Mouse (Mus musculus) heart, postnatal 36 days (tissue): ENCODE results near the gene E2f4. TPM values are rescaled to one million over a fixed set of nuclear protein-coding genes. Genes with fewer than 3 reads are reported as not detected.
A peak's percentile ranks its signal among the peaks of the same experiment; 100 is the strongest.

Experiments used
- DNase-seq, 2 experiments: peaks; one replicate each; pipeline ENCODE4 v3.0.0; 2021 to 2022
- intact Hi-C: fragments of 180-260 bp; cut with DNase I; formaldehyde crosslinking; loops from one replicate; pipeline ENCODE4 v1.15.1; 2025
- microRNA-seq, 2 experiments: library from miRNA; unstranded; fragments of <30 nt; microRNA quantifications; one replicate each; pipeline ENCODE4 v1.2.0; 2021; ENCODE audit warnings: borderline number of aligned reads in 2 of 2
- total RNA-seq, 2 experiments: library from RNA; stranded (reverse); gene quantifications; 2 replicates each; pipeline ENCODE4 v1.2.3; 2021

The E2f4 gene
- total RNA-seq, 2 experiments from 2014 or later, result 18.9 to 20.0 TPM

DNA sequence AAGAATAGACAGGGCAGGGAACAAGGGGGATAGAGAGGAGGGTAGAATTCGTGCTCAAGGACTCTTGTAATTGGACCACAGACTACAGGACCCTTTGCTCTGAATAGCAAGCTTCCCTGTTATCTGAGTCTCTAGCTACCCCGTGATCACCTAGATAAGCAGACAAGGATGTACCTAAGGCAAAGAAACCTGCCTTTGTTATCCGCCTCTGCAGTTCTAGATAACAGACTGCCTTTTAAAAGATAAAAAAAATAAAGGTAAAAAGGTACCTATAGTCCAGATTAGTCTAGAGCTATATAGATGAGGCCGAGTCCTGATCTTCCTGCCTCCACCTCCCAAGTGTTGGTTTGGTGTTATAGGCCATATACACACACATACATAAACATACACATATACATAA is 45.3 kb downstream of the E2f4 start:
- DNase-seq, result no peak
- intact Hi-C loops, result no loop called here

GRCm38 (mm10) chr8:105343791-105344574 is 46.5 kb downstream of the E2f4 start:
- no peak for DNase-seq
- intact Hi-C loops, result no loop called here

GRCm38 (mm10) chr8:105345061-105345975 is 47.9 kb downstream of the E2f4 start:
- intact Hi-C loops, result no loop called here
- DNase-seq, result peak in 1 of 2 experiments; percentile 32

- intact Hi-C loops, result loop anchor here (2.0 kb wide), 1 partner anchor 20 kb away; the partner anchor contains the start of genes Lrrc29 and Tmem208
- DNase-seq, result peak; percentile 72 to 79
Measured at GRCm38 (mm10) chr8:105346611-105347427, 49.4 kb downstream of the E2f4 start.

- DNase-seq, result peak; percentile 89 to 91
- intact Hi-C loops, result loop anchor here (2.0 kb wide), 1 partner anchor 21 kb away; the partner anchor contains the start of genes Lrrc29 and Tmem208
Measured at GRCm38 (mm10) chr8:105347428-105348221, 50.2 kb downstream of the E2f4 start, which contains the start of gene Fhod1. Gene Fhod1 (minus strand): TSS chr8:105347953.

DNA sequence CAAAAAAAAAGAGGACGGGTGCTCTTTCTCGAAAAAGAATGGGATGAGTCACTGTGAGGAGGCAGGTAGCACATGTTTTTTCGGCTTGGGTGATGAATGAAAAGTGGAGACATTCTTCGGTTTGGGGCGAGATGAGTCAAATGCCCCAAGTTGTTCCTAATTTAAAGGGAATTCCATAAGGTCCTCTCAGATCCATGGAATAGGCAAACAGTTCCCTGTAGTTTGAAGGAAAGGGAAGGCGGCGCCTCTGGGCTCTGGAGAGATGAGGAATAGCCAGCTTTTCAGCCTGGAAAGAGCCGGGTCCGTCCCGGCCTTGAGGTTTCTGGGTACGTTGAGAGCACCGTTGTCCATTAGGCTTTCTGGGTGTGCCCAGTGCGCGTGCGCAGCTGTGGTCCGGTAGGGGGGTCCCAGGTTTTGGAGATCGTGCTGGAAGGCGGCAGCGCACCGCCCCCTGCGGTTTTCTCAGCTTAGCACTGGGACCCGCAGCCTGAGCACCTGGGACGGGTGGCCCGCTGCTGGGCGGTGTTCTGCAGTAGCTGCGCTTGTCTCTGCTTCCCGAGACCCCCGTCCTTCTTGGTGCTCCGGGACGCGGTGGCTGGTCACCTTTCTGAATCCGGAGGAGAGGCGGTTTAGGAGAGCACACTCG is 51.1 kb downstream of the E2f4 start, which contains the start of gene Slc9a5:
Slc9a5 (plus strand) TSS at position 394 of the 646 bp plus-strand sequence.
- intact Hi-C loops, result no loop called here
- peak; percentile 41 to 51 for DNase-seq

- DNase-seq, result no peak
- intact Hi-C loops, result no loop called here
Measured at GRCm38 (mm10) chr8:105349096-105349771, 51.8 kb downstream of the E2f4 start.

DNA sequence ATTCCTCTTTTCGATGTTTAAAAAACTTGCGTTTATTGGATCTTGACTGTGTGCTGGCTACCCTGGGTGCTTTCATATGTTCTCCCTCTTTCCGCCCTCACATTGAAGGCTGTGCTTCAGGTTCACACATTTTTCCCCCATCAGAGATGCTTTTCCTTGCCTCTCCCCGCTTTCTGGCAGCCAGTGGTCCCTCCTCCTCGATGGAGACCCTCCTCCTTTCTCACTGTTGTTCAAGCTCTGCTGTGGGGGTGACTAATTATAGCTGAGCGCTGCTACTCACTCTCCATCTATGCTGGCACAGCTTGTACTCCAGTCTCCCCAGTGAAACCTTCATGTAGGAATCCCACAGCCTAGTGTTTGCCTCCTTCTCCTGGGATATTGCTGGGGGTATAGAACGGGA is 52.7 kb downstream of the E2f4 start:
- intact Hi-C loops, result no loop called here
- no peak for DNase-seq

- DNase-seq, result no peak
- intact Hi-C loops, result no loop called here
Measured at GRCm38 (mm10) chr8:105353583-105354135, 56.2 kb downstream of the E2f4 start.

GRCm38 (mm10) chr8:105354549-105354948 is 57.1 kb downstream of the E2f4 start:
- intact Hi-C loops, result no loop called here
- no peak for DNase-seq

Small RNAs within 50 kb of the gene (microRNA-seq; reads per million reads assigned to microRNA genes)
- gene Gm27320 (0 reads per million in 2 experiments), gene Mir328 (2,001 to 2,628 reads per million in 2 experiments)

Other genes starting within 250 kb of the E2f4 start
- not detected for gene Ces3a, start 249.1 kb upstream of the E2f4 start, total RNA-seq
- gene Ces3b, start 213.9 kb upstream of the E2f4 start, total RNA-seq, result not detected
- not detected for gene Ces4a, start 165.9 kb upstream of the E2f4 start, total RNA-seq
- gene Cbfb, start 127.0 kb upstream of the E2f4 start, total RNA-seq, result 10 to 100 TPM; 21.5 to 24.1 TPM
- 10 to 100 TPM; 19.1 to 20.8 TPM for gene D230025D16Rik, start 72.5 kb upstream of the E2f4 start, total RNA-seq
- gene B3gnt9, start 42.5 kb upstream of the E2f4 start, total RNA-seq, result 1 to 10 TPM; 4.4 to 5.7 TPM
- 1 to 10 TPM; 4.9 to 5.8 TPM for gene Tradd, start 33.1 kb upstream of the E2f4 start, total RNA-seq
- gene Fbxl8, start 33.0 kb upstream of the E2f4 start, total RNA-seq, result 1 to 10 TPM; 2.3 to 3.4 TPM
- 1 to 10 TPM; 1.6 to 2.6 TPM for gene Hsf4, start 27.9 kb upstream of the E2f4 start, total RNA-seq
- gene Nol3, start 21.5 kb upstream of the E2f4 start, total RNA-seq, result 10 to 100 TPM; 19.3 to 22.1 TPM
- under 1 TPM; 0.70 to 0.97 TPM for gene 4931428F04Rik, start 7.8 kb upstream of the E2f4 start, total RNA-seq
- 1 to 10 TPM; 6.4 to 7.7 TPM for gene Exoc3l, start 1.6 kb upstream of the E2f4 start, total RNA-seq
- gene Elmo3, start 7.9 kb downstream of the E2f4 start, total RNA-seq, result 1 to 10 TPM; 1.2 to 1.3 TPM
- 1 to 10 TPM; 1.2 to 1.3 TPM for gene Lrrc29, start 28.6 kb downstream of the E2f4 start, total RNA-seq
- 10 to 100 TPM; 22.1 to 24.0 TPM for gene Tmem208, start 28.7 kb downstream of the E2f4 start, total RNA-seq
- 1 to 10 TPM; 6.5 to 9.6 TPM for gene Fhod1, start 50.3 kb downstream of the E2f4 start, total RNA-seq
- gene Slc9a5, start 51.2 kb downstream of the E2f4 start, total RNA-seq, result under 1 TPM; 0.44 to 0.62 TPM
- gene Plekhg4, start 75.6 kb downstream of the E2f4 start, total RNA-seq, result not detected
- gene Kctd19, start 115.8 kb downstream of the E2f4 start, total RNA-seq, result under 1 TPM; 0.24 to 0.53 TPM
- gene Lrrc36, start 115.9 kb downstream of the E2f4 start, total RNA-seq, result under 1 TPM; 0.41 to 0.56 TPM
- gene Tppp3, start 173.9 kb downstream of the E2f4 start, total RNA-seq, result 10 to 100 TPM; 43.3 to 45.7 TPM
- gene Zdhhc1, start 199.2 kb downstream of the E2f4 start, total RNA-seq, result 10 to 100 TPM; 14.5 to 14.9 TPM
- not detected for gene Hsd11b2, start 221.1 kb downstream of the E2f4 start, total RNA-seq